Mouse (Mus musculus) gastrocnemius, adult 2 months (tissue): Measurements from ENCODE around the gene Gm20388. TPM values are rescaled to one million over a fixed set of nuclear protein-coding genes. Genes with fewer than 3 reads are reported as not detected.

ENCODE experiments used
- DNase-seq: peaks from one replicate; pipeline ENCODE4 v3.0.0; 2022
- H3K27ac ChIP-seq: fragments of 200-600 bp; 2 replicates; pipeline ENCODE4 v1.8.1; 2022; ENCODE audit warnings: mild to moderate bottlenecking
- H3K4me3 ChIP-seq: fragments of 200-600 bp; 2 replicates; pipeline ENCODE4 v1.8.1; 2022; ENCODE audit warnings: mild to moderate bottlenecking, moderate library complexity
- CTCF ChIP-seq: fragments of 200-600 bp; IDR thresholded peaks from 2 replicates; pipeline ENCODE4 v1.8.1; 2022; ENCODE audit warnings: antibody characterized with exemption, mild to moderate bottlenecking, moderate library complexity
- intact Hi-C: fragments of 180-260 bp; cut with DNase I; formaldehyde crosslinking; loops from one replicate; pipeline ENCODE4 v1.15.1; 2025
- total RNA-seq, 2 experiments: library from RNA; stranded (reverse); gene quantifications; 2 replicates each; pipeline ENCODE4 v1.2.3; 2021

Gene Gm20388
- total RNA-seq, 2 experiments from 2014 or later, result 6.1 to 15.0 TPM

DNA sequence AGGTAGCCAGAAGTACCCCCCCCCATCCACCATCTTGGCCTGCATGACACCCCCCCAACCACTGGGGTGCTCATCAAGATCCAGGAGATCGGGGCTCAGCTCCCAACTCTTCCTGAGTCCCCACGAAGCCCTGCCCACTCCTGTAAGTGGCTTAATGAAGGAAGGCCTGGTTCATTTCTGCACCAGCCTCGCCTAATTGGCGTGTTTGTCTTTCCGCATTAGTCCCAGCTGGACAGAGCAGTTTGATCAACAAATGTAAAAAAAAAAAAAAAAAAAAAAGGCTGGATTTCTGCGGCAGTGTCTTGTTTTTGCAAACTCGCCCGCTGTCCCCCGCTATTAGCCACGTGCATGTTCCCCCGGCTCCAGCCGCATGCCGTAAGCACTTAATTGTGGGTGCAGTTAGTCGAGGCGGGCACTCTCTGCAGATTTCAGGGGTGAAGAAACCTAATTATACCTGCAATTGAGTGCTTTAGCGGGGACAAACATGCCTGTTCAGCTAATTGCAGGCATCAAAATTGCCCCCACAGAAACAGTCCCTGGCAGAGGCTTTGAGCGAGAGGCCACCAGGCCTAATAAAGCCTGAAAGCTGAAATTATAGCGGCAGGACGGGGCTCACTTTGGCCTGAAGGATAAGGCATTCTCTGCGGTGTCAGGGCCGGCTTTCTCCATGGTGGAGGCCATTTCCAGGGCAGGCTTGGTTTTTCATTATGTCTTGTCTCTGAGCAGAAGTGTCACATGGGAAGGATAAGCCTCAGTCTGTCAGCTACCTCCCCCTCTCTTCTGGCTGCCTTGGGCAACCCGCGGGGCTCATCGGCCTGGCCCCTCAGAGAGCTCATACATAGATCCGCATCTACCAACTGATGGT, 566.3 kb downstream of the Gm20388 start:
- no peak for DNase-seq

DNA sequence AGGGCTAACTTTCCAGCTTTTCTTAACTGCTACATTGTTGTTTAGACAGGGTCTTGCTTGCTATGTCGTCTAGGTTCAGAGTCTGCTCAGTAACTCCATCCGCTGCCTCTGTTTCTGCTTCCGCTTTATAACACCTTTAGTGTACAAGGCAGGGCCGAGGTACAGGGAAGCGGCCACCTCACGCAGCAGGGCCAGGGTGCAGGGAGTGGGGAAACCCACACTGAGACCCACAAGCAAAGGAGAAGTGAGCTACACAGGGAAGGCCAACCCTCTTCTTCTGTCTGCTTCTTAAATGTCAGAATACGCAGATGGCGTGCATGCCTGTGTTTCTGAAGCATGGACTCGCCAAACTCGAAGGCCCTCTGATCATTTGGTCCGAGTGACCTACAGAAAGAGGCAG, 568.1 kb downstream of the Gm20388 start:
- intact Hi-C loops, result no loop called here
- no peak overlapping the region for H3K27ac ChIP-seq
- no peak for DNase-seq
- no peak for TF ChIP-seq CTCF
- no peak overlapping the region for H3K4me3 ChIP-seq

More for the DNA sequence above, 566.3 kb downstream of the Gm20388 start:
- Histone ChIP-seq H3K27ac (no peak overlapping the region), H3K4me3 (no peak overlapping the region)
- no peak for TF ChIP-seq CTCF
- intact Hi-C loops, result no loop called here

DNA sequence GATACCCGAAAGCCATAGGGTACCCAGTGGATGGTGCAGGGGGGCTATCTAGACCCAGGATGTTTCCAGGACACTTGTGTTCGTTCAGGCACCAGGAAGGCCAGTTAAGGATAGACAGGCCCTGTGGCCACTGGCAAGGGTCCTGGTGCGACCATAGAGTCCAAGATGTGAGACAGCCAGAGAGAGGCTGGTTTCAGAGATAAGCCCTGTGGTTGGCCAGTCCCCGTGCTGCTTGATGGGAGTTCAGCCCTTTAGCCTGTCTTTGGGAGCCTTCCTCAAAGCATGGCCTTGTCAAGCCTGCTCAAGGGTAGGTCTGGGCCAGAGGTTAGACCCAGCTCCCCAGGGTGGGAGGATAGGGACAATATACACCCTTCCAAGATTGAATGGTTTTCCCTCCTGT, 569.0 kb downstream of the Gm20388 start:
- intact Hi-C loops, result no loop called here
- no peak overlapping the region for H3K27ac ChIP-seq
- no peak for TF ChIP-seq CTCF
- no peak overlapping the region for H3K4me3 ChIP-seq
- no peak for DNase-seq

DNA sequence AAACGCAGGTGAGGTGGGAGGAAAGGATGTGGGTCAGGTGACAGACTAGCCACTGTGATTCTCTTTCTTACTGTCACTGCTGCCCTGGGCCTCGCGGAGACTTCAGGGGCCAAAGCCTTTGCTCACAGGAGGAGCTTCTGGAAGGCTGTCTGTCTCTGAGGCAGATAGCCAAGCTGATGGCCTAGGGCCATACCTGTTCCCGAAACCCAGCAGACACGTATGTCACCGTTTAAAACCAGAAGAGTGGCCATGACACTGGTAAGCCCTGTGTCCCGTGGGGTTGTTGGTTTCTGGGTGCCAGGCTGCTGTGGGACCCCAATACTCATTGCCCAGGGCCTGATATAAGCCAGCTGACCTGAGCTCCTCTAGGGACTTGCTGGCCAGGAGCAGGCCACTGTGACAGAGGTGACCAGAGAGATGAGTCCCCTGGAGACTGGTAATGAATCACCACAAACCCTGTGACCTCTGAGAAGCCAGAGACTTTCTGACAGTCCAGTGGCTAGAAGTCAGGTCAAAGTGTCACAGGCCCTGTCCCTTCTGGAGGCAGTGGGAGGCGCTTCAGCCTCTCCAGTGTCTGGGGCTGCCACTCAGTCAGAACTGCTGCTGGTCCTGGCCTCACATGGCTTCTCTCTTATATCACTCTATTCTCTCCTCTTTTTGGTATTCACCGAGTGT, 571.5 kb downstream of the Gm20388 start:
- DNase-seq, result no peak
- Histone ChIP-seq H3K27ac (peak overlapping the region; percentile 48), H3K4me3 (no peak overlapping the region)
- intact Hi-C loops, result no loop called here
- no peak for TF ChIP-seq CTCF

DNA sequence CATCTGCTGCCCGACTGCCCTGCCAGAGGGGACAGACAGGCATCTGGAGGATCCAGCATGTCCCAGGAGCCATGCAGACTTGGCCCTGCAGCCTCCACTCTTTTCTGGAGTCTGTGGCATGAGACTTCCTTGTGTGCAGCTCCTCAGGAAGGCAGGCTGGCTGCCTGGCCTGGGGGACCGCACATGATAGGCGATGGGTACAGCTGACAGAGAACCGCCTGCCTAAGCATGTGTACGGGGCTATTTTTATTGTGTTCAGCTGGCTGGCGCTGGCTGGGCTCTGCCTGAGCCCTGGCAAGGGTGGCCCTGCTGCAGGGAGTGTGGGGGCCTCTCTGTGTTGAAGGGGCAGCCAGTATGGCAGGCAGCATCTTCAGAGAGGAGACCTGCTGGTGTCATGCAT, 573.8 kb downstream of the Gm20388 start:
- intact Hi-C loops, result no loop called here
- TF ChIP-seq CTCF, result no peak
- H3K4me3 ChIP-seq, result no peak overlapping the region
- peak overlapping the region; percentile 72 for H3K27ac ChIP-seq
- peak; percentile 81 for DNase-seq

DNA sequence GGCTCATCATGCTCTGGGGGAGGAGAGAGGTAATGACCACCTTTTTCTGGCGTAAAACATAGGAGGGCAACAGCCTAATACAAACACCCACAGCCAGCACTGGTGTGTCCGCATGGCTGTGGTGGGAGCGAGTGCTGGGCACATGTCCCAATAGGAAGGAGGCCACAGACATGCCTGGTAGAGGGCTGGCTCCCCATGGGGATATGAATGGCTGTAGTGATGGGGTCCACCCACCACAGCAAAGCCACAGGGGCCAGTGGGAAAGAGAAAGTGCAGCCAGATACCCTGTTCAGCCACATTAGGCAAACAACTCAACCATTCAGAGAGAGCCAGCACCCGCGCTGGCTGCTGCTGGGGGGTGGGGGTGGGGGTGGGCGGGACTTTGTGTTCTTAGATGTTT, 574.5 kb downstream of the Gm20388 start:
- no peak overlapping the region for H3K4me3 ChIP-seq
- intact Hi-C loops, result no loop called here
- DNase-seq, result peak; percentile 43
- TF ChIP-seq CTCF, result no peak
- peak overlapping the region; percentile 72 for H3K27ac ChIP-seq

DNA sequence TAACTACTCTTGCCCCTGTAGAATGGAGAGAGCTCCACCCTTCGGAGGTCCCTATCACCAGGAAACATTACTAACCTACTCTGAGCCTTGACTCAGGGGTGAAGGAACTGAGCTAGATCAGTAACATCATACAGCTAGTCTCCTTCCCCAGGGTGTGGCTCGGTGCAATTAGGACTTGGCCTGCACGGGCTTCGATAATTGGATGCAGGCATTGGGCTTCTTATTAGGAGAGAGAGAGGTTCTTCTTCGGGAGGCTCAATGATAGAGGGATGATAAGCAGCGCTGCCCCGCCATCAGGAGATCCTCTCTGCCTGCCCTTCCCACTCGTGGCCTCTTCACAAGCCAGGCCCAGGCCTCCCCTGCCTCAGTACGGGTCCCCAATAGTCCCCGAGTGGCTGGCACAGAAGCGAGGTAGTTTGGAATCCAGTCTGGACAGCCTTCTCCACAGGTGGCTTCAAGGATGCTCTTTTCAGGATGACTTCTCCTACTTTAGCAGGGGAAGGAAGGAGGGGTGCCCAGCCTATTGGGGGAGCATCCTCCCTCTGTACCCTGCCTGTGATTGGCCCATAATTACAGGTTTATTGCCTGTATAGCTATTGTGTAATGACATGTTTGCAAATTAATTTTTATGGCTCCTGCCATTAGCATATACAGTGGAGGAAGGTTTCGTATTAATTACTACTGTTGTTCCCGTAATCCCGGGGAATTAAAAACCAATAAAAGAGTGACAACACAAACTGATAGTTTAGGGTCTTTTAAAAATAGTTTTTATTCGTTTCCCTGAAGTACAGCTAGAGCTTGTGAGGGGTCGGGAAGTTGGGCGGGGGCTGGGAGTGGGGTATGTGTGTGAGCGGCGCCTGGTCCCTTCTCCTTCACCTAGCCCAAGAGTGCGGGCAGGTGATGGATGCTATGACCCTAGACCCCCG, 575.2 kb downstream of the Gm20388 start:
- H3K4me3 ChIP-seq, result no peak overlapping the region; the same call in 1 of the 2 replicates
- intact Hi-C loops, result no loop called here
- no peak for TF ChIP-seq CTCF
- DNase-seq, result peak; percentile 22
- H3K27ac ChIP-seq, result 0 out of 2 replicates have a peak overlapping the region, but pooled peaks have one; percentile 20

DNA sequence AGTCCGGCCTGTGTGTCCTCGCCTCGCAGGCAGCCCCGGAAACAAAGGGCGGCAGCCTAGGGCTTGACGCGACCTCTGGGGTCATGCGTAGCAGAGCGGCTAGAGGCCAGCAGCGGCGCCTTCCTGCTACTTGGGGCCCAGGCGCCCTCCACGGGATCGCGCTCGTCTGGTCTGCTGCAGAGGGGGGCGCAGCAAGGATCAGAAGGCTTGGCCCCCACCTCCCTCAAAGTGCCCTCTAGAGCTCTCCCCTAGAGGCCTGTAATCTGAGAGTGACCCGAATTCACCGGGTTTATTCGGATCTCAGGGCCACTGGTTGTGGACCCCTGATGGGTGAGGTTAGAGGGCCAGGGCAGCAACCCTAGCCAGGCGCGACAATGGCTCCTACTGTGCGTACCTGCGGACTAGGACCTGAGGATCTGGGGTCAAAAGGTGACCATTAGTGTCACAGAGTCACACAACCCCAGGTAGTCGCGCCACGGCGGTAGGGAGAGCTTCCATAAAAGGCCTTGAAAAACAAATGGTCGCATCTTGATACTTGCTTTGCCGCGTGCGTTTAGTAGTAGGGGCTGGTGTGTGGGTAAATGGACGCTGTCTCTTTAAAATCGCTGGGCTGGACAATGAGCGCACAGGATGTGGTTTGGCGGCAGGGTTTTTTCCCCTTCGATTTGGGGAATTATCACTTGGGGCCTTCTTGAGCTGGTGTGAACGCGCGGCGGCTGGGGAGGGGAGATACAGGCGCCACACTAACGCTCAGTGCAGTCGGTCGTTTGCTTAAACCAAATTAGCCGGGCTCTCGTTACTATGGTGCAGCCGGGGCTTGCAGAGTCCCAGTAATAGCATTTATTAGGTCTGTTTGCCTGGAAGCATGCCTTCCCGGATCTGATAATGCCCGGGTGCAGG, 576.1 kb downstream of the Gm20388 start:
- peak; percentile 54 for DNase-seq

DNA sequence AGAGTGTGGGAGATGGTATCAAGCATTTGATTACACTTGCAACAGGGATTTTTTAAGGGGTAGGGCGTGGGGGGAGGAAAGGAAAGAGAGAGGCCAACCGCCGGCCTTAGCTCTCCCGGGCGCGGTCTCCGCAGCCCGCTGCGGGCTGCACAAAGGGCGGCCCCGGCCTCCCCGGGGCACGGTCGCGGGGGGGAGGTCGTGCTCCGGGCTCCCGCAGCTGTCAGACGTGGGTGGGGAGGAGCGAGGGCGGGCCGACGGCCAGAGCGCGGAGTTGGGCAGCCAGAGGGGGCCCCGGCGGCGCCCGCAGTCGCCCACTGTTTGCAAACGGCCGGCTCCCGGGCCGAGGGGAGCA, 576.7 kb downstream of the Gm20388 start:
- TF ChIP-seq CTCF, result no peak
- Histone ChIP-seq H3K4me3 (peak overlapping the region; percentile 95), H3K27ac (peak overlapping the region; percentile 90)
- intact Hi-C loops, result no loop called here
- DNase-seq, result peak; percentile 80

More for the DNA sequence above, 576.1 kb downstream of the Gm20388 start:
- intact Hi-C loops, result no loop called here
- Histone ChIP-seq H3K27ac (peak overlapping the region; percentile 90), H3K4me3 (peak overlapping the region; percentile 95)
- TF ChIP-seq CTCF, result no peak

DNA sequence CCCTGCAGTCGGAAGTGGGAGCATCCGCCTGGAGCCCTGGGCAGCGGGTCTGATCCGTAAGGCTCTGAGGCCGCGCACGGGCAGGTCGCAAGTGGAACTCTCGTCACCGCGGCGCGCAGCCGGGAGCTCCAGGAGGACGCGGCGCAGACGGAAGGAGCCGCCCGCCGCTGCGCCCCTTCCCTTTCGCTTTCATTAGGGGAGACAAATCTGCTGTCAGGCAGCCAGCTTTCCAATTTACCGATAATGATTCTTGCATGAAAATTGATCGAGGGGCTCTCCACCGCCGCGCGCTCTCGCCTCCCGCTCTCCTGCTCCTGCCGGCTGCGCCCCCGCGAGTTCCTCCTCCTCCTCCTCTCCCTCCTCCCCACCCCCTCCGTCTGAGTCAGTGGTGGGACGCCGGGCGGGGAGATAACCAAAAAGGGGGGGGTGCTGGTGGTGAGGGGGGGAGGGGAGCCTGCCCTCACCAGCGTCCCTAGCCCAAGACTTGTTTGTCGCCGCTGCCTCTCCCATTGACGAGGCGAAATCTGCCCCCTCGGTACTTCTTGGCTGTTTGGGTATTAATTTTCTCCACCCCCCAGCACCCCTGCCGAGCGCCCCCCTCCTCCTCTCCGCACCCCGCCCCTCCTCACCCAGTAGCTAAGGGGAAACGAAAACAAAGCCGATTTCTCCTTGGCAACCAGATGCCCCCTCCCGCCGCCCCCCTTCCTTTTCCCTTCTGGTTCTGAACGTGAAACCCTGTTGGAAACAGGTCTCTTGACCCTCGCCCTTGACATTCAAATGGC, 577.3 kb downstream of the Gm20388 start:
- no peak for DNase-seq
- H3K27ac ChIP-seq, result peak overlapping the region; percentile 90
- intact Hi-C loops, result no loop called here
- H3K4me3 ChIP-seq, result peak overlapping the region; percentile 95
- no peak for TF ChIP-seq CTCF

DNA sequence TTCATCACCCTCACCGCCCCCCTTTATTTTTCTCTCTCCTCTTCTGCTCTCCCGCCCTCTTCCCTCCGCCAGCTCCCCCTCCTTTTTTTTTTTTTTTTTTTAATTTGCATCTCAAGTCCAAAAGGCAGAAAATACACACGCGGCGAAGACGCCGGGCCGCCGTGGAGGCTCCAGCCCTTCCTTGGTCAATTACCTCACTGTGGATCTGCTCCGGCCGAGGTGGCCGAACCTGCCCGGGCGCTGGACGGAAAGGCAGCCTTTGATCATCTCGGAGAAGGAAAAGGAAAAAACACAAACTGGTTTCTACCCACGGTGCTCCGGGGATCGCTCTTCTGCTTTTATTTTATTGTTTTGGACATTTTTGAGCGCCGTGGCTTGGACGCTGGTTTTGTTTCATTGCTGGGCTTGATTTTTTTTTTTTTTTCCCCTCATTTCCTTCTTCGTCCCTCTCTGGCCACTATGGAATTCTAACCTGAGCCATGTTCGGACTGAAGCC, 578.0 kb downstream of the Gm20388 start:
- peak overlapping the region; percentile 95 for H3K4me3 ChIP-seq
- no peak for TF ChIP-seq CTCF
- peak; percentile 54 for DNase-seq
- intact Hi-C loops, result no loop called here
- peak overlapping the region; percentile 90 for H3K27ac ChIP-seq
